Mouse (Mus musculus) right cerebral cortex, adult 18-20 months (tissue): ENCODE data around the gene Fignl1.

Experiments
- DNase-seq: peaks from one replicate; pipeline ENCODE4 v3.0.0; 2022; ENCODE audit warnings: mixed read lengths

The Fignl1 gene

GRCm38 (mm10) chr11:11808035-11808819 is 535 bp downstream of the Fignl1 start:
- no peak for DNase-seq

DNA sequence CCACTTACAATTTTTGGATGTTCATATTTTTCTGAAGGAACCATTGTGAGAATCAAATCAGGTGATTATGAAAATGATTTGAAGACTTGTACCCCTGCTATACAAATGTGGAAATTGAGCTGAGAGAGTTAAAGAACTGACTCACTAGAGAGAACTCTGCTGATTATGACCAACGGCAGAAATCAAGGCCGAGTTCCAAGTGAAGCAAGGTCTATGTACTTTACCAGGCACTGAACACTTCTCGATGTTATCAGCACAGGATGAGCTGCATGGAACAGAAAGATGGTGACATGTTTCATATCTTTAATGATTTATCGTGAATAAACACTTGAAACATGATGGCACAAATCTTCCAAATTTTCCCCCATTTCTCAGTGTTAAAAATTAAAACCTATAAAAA is 2.8 kb downstream of the Fignl1 start:
- DNase-seq: no peak

DNA sequence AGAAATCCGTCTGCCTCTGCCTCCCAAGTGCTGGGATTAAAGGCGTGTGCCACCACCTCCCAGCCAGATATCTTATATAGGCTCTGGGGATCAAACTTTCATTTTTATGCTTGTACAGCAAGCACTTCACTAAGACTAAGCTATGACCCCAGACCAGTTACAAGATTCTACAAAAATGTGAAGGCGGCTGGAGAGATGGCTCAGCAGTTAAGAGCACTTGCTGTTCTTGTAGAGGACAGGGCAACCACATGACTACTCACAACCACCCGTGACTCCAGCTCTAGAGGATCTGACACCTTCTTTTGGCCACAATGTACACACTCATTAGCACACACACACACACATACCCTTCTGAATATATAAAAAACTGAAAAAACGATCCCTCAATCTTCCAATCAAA is 4.3 kb downstream of the Fignl1 start:
- no peak for DNase-seq

DNA sequence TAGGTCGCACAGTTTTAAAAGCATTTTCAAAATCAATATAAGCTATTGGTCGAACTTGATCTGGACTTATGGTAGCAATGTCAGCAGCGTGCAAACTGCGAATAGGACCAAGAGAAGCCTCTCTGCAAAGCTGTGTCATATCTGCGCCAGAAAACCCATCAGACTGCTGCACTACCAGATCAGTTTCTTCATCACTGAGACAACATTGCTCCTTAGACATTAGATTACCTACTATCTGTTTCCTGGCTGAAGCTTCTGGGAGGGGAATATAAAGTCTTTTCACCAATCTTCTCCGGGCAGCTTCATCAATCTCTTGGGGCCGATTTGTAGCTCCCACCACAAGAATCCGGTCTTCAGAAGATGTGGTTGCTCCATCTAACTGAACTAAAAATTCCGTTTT is 7.7 kb downstream of the Fignl1 start:
- DNase-seq: no peak

DNA sequence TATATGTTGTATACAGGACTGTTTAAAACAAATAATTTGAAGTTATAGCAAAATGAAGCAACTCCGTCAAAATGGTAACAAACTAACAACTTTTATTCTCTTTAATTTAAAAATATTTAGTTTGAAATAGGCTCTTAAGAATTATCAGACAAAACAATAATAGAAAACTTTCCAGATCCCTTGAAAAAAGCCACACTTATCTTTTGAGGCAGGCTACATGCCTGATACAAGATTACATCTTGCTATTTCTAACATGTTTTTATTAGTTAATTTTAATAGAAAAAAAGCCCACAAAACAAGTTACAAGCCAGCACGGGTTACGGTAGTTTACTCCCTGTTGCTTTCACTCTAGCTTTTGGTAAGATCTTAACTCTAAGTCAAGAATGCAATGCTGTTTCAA is 8.5 kb downstream of the Fignl1 start:
- no peak for DNase-seq

DNA sequence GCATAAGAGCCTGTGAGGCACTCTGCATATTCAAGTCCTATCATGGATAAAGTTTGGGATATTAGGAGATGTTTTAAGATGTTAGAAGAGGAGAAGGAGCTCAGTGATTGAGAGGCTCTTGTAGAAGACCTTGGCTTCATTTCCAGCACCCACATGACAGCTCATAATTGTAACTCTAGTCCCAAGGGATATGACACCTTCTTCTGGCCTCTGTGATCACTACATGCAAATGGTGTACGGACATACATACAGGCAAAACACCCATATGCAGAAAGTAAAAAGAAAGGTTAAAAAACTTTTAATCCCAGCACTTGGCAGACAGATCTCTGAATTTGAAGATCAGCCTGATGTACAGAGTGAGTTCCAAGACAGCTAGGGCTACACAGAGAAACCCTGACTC is 10.1 kb downstream of the Fignl1 start:
- DNase-seq: no peak

GRCm38 (mm10) chr11:11794626-11795025 is 14.1 kb downstream of the Fignl1 start:
- no peak for DNase-seq

GRCm38 (mm10) chr11:11788521-11788974 is 20.2 kb downstream of the Fignl1 start:
- peak; percentile 66 for DNase-seq

DNA sequence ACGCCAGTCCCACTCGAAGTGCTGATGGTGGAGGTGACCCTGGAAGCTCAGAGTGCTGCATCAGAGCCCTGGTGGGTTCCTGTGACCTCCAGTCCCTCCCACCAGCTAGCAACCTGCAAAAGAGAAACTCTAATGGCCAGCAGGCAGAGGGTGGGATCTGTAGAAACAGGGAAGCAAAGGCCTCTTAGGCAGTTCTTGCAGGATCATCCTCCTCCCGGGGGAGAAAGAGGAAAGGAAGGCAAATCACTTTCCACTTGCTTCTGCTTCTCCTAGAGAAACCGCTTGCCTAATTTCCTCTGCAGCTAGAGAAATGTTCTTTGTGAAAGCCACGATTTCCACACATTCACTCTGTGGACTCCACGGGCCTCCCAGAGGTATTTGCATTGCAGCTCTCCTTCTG is 23.3 kb downstream of the Fignl1 start:
- no peak for DNase-seq

GRCm38 (mm10) chr11:11781728-11782127 is 27.0 kb downstream of the Fignl1 start:
- no peak for DNase-seq

- peak; percentile 20 for DNase-seq
Observed at GRCm38 (mm10) chr11:11778345-11778744, 30.4 kb downstream of the Fignl1 start.

DNA sequence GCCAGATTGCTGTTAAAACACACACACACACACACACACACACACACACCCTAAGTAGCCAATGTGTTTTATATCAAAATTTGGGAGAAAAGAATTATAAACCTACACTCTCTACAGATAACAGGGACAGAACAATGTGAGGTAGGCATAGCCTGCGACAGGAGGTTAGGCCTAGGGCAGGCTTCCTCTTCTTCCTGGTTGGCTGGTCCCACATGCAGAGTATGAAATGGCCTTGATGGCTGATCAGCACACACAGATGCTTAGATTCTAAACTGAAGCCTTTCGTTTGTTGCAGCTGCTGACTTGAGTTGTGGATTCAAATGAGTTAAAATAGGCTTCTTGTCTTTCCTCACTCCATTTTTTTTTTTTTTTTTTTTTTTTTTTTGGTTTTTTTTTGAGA is 31.0 kb downstream of the Fignl1 start:
- no peak for DNase-seq

DNA sequence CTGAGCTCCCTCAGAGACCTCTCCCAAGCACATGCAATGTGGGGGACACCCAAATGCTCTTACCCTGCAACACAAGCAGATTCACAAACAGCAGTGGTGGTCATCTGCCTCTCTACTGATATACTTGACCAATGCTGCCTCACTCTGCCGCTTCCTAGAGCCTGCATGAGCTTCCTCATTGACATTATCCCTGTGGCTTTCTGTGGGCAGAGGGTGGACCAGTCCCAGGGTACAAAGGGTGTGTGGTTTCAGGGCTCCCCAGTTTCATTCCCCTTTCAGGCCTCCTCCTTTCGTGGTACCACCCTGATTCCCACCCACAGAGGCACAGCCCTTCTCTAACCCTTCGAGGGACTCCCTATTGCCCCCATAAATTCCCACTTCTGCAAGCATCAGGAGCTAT is 31.5 kb downstream of the Fignl1 start:
- DNase-seq: no peak

GRCm38 (mm10) chr11:11776822-11777174 is 32.0 kb downstream of the Fignl1 start:
- DNase-seq: no peak

DNA sequence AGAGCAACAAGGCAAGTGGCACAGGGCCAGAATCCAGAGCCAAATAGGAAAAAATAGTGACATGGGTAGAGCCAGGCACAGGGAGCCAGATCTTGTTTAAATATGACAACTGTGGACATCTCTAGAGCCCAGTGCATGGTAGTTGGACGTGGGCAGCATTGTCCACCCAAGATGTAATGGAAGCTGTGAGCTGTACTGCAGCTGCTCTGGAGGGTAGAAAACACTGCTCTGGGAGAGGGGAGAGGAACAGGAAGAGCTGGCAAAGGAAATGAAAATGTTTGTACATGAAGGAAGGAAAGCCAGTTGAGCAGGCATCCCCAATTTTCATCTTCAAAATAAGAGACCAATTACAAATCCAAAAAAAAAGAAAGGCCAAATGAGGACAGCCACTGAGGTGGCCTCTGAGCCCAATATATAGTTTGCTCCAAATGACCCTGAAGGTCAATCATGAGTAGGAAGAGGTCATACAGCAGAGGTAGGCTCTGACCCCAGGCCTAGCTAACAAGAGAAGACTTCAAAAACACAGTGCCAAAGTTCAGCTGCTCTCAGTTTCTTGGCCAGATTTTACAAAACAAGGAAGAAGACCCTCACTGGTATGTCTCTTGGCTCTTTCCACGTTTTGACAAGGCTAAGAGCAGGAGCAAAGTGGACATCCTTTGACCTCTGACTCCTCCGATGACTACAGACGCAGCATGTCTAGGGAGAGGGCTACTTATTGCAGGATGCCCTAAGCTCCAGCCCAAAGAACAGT is 32.5 kb downstream of the Fignl1 start:
- no peak for DNase-seq

- no peak for DNase-seq
Observed at GRCm38 (mm10) chr11:11774893-11775292, 33.9 kb downstream of the Fignl1 start.

DNA sequence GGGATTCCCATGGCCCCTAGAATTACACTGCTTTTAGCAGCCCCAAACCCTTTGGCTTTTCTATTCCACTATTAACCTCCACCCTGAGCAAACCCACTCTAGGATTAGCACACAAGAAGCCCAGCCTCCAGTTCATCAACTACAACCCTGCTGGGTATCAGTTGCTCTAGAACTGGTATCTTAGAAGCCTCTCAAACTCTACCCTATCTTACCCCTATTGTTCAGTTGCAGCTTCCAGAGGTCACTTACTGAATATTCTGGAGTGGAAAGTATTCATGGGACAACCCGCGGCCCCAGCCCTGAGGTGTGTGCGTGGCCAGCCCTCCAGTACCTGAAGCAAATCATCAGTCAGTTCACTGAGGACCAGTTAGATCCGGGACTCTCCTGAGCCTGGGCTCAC is 34.4 kb downstream of the Fignl1 start:
- DNase-seq: no peak

GRCm38 (mm10) chr11:11772196-11772595 is 36.6 kb downstream of the Fignl1 start:
- DNase-seq: no peak

DNA sequence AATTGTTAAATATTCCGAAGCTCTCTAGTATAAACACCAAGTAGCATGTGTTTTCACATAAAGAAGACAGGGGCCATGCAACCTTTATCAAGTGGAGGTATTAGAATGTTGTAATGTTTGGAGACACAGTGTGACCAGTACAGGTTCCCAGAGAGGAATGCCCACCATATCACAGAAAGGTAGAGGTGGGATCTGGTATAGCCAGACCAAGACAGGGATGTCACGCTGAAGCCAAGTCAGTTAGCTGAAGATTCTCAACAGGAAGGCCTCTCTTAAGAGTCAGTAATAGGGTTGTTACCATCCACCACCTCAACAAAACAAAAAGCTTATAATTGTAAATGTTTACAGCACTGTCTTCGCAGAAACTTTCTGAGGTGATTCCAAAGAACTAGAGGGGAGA is 38.1 kb downstream of the Fignl1 start:
- DNase-seq: no peak

- DNase-seq: no peak
Observed at GRCm38 (mm10) chr11:11769281-11769680, 39.5 kb downstream of the Fignl1 start.

- no peak for DNase-seq
Observed at GRCm38 (mm10) chr11:11768057-11768456, 40.7 kb downstream of the Fignl1 start.

GRCm38 (mm10) chr11:11766736-11767135 is 42.0 kb downstream of the Fignl1 start:
- DNase-seq: no peak

- DNase-seq: no peak
Observed at GRCm38 (mm10) chr11:11766105-11766504, 42.7 kb downstream of the Fignl1 start.

DNA sequence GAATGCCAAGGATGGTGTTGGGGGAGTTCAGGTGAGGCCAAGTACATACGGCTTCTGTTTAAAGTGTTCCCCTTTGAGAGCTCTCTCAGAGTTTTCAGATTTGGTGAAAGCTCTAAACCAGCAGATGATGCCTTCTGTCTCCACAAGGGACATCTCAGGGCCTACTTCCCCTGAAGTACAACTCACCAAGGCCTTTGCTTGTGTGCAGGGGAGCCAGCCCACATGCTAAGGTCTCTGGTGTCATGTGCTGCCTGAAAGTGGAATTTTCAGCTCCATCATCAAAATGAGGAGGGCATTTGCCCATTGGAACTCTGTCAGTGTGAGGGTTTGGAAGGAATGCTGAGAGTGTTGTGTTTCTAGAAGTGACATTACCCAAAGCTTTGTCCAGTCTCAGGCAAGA is 43.3 kb downstream of the Fignl1 start:
- no peak for DNase-seq
